Mouse (Mus musculus) splenic B cell, adult 2 months (primary cell): ENCODE measurements around the gene Angptl7.

Source experiments
- DNase-seq: peaks from one replicate; pipeline ENCODE4 v3.0.0-alpha.2; 2011; ENCODE audit warnings: low read depth, low spot score
- H3K27me3 ChIP-seq: 2 replicates; pipeline ENCODE4 v1.6.1; 2012; ENCODE audit warnings: mild to moderate bottlenecking, low read length, moderate library complexity, mixed read lengths; ENCODE audit not compliant: control insufficient read depth, poor library complexity, insufficient read depth, severe bottlenecking
- H3K36me3 ChIP-seq: 2 replicates; pipeline ENCODE4 v1.6.1; 2012; ENCODE audit warnings: mild to moderate bottlenecking, low read length, moderate library complexity, mixed read lengths; ENCODE audit not compliant: control insufficient read depth, poor library complexity, insufficient read depth, severe bottlenecking

Angptl7 gene

DNA sequence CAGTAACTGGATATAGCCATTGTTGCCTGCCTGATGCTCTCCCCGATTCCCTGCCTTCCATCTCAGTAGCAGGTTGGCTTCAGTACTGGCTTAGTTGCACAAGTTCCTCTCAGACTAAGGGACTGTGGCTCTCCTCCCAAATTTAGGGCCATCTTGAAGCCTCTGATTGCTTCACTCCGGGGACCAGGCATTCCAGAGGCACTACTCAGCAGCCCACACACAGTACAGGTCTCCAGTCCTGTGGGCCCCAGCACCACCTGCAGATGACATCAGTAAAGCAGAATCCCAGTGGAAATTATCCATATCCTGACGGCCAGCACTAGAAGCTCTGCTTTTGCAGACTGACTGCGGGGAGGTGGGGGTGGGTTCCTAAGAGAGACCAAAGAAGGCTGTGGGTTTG lies 10.4 kb upstream of the Angptl7 start:
- no peak for DNase-seq

DNA sequence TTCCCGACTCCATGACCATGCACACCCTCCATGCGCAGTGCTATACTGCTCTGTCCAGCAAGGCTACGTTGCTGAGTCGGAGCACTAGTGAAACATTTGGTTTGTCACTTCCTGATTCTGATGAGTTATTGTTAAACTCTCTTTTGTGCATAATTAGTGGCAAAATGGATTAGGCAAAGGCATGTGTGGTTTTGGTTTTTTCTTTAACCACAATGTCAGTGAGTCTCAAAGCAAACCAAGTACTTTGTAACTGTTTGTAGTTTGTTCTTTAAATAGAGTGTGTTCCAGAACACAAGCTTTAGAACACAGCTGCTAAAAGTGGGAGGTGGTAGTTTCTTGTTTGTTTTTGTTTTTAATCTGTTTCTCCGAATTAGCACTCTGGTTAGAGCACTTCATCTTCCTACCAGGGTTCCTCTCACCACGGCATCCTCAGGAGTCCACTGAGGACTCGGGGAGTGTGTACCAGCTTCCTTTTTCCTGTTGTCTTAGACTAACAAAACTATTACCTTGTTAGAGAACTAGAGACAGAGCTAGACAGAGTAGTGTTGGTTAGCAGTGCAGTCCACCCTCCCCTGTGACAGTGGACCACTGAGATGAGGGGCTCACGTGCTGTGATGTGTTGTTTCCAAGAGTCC lies 9.3 kb upstream of the Angptl7 start:
- DNase-seq: no peak
- Histone ChIP-seq H3K36me3 (0 out of 2 replicates have a peak, but pooled peaks cover 1% of the 10 kb centered on the region), H3K27me3 (no peaks in the 10 kb centered on the region)

More for the DNA sequence above, 10.4 kb upstream of the Angptl7 start:
- no peaks in the 10 kb centered on the region for H3K27me3 ChIP-seq
- peaks cover 3% of the 10 kb centered on the region; the same call in 1 of the 2 replicates for H3K36me3 ChIP-seq

DNA sequence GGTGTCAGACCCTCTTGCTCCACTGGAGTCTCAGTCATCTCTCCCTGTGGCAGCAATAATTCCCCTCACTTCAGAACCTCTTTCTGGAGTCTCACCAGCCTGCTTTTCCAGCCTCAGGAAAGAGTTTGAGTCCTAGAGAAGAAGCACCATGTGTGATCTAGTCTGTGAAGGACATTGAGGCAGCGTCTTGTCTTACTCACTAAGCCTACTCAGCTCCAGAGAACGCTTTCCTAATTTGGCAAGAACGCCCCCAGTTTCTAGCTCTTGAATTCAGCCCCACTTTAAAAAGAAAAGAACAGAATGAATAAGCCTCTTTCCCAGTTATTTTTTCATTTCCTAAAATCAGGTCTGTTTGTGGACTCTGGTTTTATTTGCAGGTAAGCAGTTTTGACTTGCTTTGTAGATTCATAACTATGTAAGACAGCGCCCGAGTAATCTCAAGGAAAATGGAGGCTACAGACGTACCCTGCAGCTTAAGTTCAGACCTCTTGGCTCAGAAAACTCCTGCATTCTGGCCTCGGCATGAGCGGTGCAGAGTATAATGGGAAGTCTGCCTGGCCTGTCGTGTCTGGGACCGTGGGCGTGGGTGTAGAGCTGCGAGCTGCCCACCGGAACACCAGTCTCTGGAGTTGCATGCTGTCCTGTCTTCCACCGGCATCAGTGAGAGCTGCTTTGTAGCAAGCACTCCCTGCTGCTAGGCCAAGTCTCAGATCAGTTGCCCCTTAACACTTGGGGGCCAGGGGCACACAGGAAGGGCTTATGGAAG lies 8.0 kb upstream of the Angptl7 start:
- no peak for DNase-seq
- 0 out of 2 replicates have a peak, but pooled peaks cover 1% of the 10 kb centered on the region for H3K36me3 ChIP-seq
- no peaks in the 10 kb centered on the region for H3K27me3 ChIP-seq

DNA sequence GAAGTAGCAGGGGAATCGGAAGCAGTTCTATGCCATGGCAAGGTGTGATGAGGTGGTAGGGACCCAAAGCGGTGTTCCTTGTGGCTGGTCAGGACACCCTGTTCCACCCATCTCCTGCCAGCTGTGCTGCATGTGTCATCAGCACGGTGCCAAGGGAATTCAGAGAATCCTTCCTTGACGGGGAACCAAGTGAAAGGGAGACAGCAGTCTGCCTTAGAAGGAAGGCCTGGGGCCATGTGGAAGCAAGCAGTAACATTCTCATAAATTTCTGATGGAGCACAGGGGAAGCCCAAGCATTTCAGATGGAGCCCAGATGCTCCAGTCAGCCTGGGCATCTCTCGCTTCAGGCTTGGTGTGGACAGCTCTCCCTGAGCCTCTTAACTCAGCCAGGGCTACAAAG lies 7.3 kb upstream of the Angptl7 start:
- H3K27me3 ChIP-seq: no peaks in the 10 kb centered on the region
- no peak for DNase-seq
- H3K36me3 ChIP-seq: 0 out of 2 replicates have a peak, but pooled peaks cover 1% of the 10 kb centered on the region

DNA sequence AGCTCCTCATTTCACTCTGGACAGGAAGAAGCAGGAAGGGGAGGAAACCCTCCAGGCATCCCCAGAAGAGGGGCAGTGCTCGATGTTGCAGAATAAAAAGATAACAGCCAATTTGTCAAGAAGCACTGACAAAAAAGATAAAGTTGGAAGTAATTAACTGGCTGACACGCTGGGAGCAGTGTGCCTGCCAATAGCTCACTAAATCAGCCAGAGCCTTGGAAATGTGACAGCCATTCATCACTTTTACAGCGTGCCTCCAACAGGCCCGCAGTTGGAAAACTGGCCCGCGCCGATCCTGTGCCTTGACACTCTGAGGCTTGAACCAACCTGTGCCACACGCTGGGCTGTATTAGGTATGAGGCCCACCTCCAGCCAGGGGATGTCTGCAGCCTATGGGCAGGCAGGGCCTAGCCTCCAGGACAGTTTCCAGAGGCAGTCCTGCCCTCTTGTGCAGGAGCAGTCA lies 4.3 kb upstream of the Angptl7 start:
- no peaks in the 10 kb centered on the region for H3K27me3 ChIP-seq
- no peaks in the 10 kb centered on the region; the same call in 1 of the 2 replicates for H3K36me3 ChIP-seq
- no peak for DNase-seq

DNA sequence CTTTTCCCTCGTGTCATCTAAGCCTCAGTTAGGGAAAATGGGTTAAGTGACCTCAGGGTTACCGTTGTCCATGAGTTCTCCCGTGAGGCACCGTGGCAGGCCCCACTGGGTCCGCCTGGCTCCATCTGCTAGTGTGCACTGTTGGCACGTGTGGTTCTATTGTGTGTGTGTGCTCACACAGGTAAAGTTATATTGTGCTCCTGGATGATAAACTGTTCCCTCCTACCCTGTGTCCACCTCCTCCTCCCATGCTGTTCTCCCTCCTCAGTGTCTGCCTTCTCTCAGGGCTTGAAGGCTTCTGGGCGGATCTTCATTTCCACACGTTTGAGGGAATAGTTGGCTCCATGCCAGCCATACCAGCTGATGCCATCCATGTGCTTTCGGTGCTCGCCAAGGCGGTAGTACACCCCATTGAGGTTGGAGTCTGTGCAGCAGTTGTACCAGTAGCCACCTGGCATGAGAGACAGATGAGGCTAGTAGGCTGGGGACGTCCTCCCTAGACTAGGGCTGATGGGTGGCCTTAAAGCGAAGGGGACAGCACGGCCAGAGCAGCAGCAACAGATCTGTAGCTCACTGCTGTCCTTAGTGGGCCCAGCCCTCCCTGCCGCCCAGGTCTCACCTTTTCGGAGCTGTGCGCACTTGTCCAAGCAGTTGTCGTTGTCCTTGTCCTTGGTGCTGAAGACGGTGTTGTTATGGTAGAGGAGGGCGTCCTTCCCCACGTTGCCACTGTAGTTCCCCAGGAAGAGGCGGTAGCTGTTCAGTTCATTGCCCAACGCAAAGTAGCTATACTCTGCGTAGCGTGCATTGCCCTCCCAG lies 4.2 kb downstream of the Angptl7 start:
- Histone ChIP-seq H3K36me3 (peaks cover 8% of the 10 kb centered on the region), H3K27me3 (no peaks in the 10 kb centered on the region)
- DNase-seq: no peak

DNA sequence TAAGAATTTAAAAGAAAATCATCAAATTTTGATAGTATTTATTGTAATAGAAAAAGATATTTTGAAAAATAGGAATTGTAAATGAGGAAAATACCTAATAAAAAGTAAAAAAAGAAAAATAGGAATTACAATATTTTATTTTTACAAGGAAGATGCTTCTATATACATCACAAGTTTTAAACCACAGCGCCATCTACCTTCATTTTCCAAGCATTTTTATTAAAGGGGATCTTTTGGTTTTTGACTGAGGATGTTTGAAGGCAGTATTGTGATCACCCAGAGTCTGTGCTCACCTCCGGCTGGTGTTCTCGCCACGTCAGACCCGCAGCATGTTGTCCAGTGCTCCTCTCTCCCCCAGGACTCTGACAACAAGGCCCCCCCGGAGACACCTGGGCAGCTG lies 5.1 kb downstream of the Angptl7 start:
- DNase-seq: no peak
- no peaks in the 10 kb centered on the region for H3K27me3 ChIP-seq
- peaks cover 9% of the 10 kb centered on the region for H3K36me3 ChIP-seq

DNA sequence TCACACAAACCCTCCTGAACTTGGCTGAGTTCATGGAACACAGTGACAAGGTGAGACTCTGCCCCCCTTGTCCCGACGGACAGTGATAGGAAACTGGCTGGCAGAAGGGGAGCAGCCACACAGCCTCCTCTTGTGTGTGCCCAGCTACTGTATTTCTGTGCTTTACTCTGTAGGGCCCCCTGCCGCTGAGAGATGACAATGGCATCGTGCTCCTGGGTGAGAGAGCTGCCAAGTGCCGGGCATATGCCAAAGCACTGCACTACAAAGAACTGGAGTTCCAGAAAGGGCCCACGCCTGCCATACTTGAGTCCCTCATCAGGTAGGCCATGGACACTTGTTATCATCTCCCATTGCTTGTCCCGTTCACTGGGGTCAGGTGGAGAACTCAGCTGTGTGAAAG lies 8.8 kb downstream of the Angptl7 start:
- H3K36me3 ChIP-seq: peaks cover 11% of the 10 kb centered on the region
- no peak for DNase-seq
- no peaks in the 10 kb centered on the region for H3K27me3 ChIP-seq

DNA sequence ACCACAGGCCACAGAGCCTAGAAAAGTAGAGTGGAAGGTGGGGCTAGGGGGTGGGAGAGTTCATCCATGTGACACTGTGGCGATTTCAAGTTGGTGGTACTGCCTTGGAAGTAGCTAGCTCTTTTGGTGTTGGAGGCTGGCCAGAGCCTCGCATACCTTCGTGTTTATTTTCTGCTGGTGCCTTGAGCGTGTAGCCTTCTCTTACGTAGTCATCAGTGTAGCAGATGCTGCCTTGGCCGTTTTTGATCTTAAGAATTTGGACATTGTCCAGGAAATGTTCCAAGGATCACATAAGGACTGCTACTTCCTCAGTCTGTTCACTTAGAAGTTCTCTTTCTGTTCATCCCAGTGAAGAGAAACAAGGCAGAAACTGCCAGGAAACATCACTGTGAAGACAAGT lies 9.8 kb downstream of the Angptl7 start:
- H3K27me3 ChIP-seq: no peaks in the 10 kb centered on the region
- H3K36me3 ChIP-seq: peaks cover 12% of the 10 kb centered on the region
- no peak for DNase-seq

DNA sequence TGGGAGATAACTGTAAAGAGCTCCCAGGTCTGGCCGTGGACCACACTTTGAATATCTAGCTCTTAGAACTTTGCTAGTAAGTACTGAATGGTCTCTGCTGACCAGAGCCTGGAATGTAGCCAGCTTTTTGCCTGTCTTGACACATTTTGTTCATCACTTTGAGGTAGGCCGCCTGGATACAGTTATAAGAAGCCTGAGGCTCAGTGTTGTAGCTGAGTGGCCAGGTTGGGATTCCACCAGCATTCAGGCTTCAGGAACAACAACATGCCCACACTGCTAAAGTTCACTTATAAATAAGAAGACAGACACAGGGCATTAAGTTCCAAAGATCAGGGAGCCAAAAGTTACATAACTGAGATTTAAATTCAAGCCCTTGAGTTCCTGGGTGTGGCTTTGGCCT lies 12.4 kb downstream of the Angptl7 start:
- no peak for DNase-seq
- H3K27me3 ChIP-seq: no peaks in the 10 kb centered on the region
- H3K36me3 ChIP-seq: peaks cover 22% of the 10 kb centered on the region

DNA sequence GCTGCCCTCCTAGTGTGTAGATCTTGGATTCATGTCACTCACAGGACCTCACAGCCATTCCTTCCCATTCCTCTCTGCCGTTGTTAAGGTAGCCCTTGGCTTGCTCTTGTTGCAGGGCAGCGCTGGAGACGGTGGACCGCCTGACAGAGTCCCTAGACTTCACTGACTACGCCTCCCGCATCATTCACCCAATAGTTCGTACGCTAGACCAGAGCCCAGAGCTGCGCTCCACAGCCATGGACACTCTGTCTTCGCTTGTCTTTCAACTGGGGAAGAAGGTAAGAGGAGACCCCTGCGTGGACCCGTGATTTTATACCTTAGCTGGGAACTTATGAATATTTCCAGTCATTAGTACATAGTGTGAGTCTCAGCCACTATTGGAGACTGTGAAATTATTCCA lies 15.7 kb downstream of the Angptl7 start:
- no peaks in the 10 kb centered on the region for H3K27me3 ChIP-seq
- no peak for DNase-seq
- H3K36me3 ChIP-seq: peaks cover 17% of the 10 kb centered on the region

DNA sequence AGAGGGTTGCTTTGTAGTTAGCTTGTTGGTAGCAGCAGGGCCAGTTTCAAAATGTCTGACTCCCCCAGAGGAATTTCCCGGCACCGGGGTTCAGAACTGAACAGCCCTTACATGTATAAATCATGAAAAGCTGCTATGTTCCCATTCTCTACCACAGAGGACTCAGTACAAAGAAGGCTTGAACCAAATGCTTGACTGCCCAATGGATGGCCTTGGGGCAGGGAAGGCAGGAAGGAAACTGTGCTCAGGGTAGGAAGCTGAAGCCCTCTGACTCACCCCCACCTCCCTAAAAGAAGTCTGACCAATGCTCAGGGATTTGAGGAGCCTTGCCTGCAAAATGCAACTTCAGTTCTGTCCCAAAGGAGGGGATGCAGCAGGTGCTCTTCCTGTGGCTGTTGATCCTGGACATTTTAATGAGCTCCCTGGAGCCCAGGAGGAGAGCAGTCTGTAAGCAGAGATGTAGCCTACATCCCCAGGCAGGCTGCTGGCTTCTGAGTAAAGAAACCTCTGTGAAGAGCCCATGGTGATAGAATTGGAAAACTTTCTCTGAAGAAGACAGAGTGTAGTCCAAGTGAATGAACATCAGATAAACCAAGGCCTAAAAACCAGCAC lies 18.6 kb downstream of the Angptl7 start:
- no peak for DNase-seq
- Histone ChIP-seq H3K36me3 (peaks cover 12% of the 10 kb centered on the region), H3K27me3 (no peaks in the 10 kb centered on the region)

DNA sequence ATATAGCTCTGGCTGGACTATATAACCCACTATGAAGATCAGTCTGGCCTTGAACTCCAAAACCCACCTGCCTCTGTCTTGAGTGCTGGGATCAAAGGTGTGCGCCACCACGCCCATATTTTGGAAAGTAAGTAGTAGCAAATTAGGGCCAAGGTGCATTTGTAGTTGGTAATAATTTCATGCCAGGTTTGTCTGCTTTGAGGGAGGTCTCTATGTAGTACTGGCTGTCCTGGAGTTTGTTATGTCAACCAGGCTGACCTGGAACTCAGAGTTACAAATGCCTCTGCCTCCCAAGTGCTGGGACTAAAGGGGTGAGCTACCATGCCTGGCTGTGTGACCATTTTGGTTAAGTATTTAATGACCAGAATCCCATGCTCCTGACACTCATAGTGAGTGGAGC lies 20.0 kb downstream of the Angptl7 start:
- DNase-seq: no peak
- Histone ChIP-seq H3K36me3 (peaks cover 9% of the 10 kb centered on the region), H3K27me3 (no peaks in the 10 kb centered on the region)

DNA sequence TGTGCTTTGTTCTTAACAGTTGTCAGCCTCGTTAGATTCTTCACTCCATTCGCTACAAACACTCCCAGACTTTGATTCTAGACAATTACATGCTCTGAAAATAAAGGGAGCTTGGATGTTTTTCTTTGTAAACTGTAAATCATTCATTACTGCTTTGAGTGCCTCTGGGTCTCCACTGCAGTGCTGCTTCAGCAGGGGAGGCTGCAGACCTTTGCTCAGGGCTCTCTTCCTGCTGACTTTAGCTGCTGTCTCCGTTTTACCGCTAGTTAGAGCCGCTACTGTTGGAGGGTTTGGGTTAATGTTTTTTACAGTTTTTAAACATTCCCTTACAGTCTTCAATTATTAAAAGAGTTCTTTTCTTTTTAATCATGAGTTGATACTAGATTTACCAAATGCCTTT lies 26.8 kb downstream of the Angptl7 start:
- H3K27me3 ChIP-seq: no peaks in the 10 kb centered on the region
- H3K36me3 ChIP-seq: peaks cover 9% of the 10 kb centered on the region
- no peak for DNase-seq
